Mouse (Mus musculus) heart, postnatal 0 days (tissue): ENCODE measurements at regions not wholly inside any gene's neighbourhood (a gene's known extent, or its start where the extent isn't known, plus 50 kb on each side); places are given as distances from the start of the nearest gene placed in this dataset.

Experiments used
- ATAC-seq: fragments of 200-750 bp; cut with Nextera tagmentation; 2 replicates; pipeline ENCODE4 v1.8.0; 2017; ENCODE audit warnings: low read depth, moderate number of reproducible peaks, moderate library complexity; ENCODE audit not compliant: insufficient read depth
- DNase-seq: peaks from one replicate; pipeline ENCODE4 v3.0.0-alpha.2; 2016; ENCODE audit warnings: low spot score
- H3K27ac ChIP-seq: fragments of 300-500 bp; sonication (generic); 2 replicates; pipeline ENCODE4 v1.5.1; 2014; ENCODE audit warnings: low read depth, mild to moderate bottlenecking
- H3K27me3 ChIP-seq: fragments of 300-500 bp; sonication (generic); 2 replicates; pipeline ENCODE4 v1.6.1; 2014; ENCODE audit warnings: low read length, mixed read lengths; ENCODE audit not compliant: control insufficient read depth, insufficient read depth
- H3K36me3 ChIP-seq: fragments of 300-500 bp; sonication (generic); replicated peaks from 2 replicates; pipeline ENCODE4 v1.6.1; 2014; ENCODE audit warnings: low read length, mixed read lengths; ENCODE audit not compliant: control insufficient read depth, insufficient read depth
- H3K4me1 ChIP-seq: fragments of 300-500 bp; sonication (generic); 2 replicates; pipeline ENCODE4 v1.6.1; 2014; ENCODE audit warnings: antibody characterized with exemption; ENCODE audit not compliant: control insufficient read depth, insufficient read depth
- H3K4me2 ChIP-seq: fragments of 300-500 bp; sonication (generic); 2 replicates; pipeline ENCODE4 v1.6.1; 2014; ENCODE audit warnings: low read depth, mild to moderate bottlenecking, low read length, moderate library complexity
- H3K4me3 ChIP-seq: fragments of 300-500 bp; sonication (generic); 2 replicates; pipeline ENCODE4 v1.5.1; 2014; ENCODE audit warnings: low read depth, low read length
- H3K9ac ChIP-seq: fragments of 300-500 bp; sonication (generic); replicated peaks from 2 replicates; pipeline ENCODE4 v1.6.1; 2014; ENCODE audit warnings: low read depth, low read length, mixed read lengths
- H3K9me3 ChIP-seq: fragments of 300-500 bp; sonication (generic); replicated peaks from 2 replicates; pipeline ENCODE4 v1.6.1; 2016; ENCODE audit warnings: low read length; ENCODE audit not compliant: control insufficient read depth
- CTCF ChIP-seq: IDR thresholded peaks from 2 replicates; pipeline ENCODE4 v1.5.1; 2016; ENCODE audit warnings: antibody characterized with exemption, control low read depth, low read depth
- EP300 ChIP-seq: IDR thresholded peaks from 2 replicates; pipeline ENCODE4 v1.6.1; 2016; ENCODE audit warnings: antibody characterized with exemption, low read depth
- WGBS: fragments of 180-500 bp; shearing (Covaris S2); extraction: QIAGEN DNeasy Blood & Tissue Kit; methylation state at CpG from one replicate; pipeline ENCODE4 v1.1.7; 2014; 5-methylcytosine and 5-hydroxymethylcytosine counted together

GRCm38 (mm10) chr1:23462411-23462810 lies 64.8 kb upstream of the Ogfrl1 start:
- TF ChIP-seq CTCF (no peak), EP300 (no peak)
- Histone ChIP-seq H3K9ac (no peak overlapping the region), H3K27ac (no peak overlapping the region), H3K9me3 (no peaks in the 10 kb centered on the region), H3K36me3 (no peaks in the 10 kb centered on the region), H3K4me2 (no peak overlapping the region), H3K4me1 (no peaks in the 10 kb centered on the region), H3K4me3 (no peak overlapping the region), H3K27me3 (no peaks in the 10 kb centered on the region)
- 80% methylated on average over 3 of the region's 3 CpGs for WGBS
- ATAC-seq: no peak
- DNase-seq: no peak

GRCm38 (mm10) chr1:23464081-23464480 lies 66.5 kb upstream of the Ogfrl1 start:
- WGBS: 65% methylated on average over 3 of the region's 3 CpGs
- Histone ChIP-seq H3K4me1 (no peaks in the 10 kb centered on the region), H3K36me3 (no peaks in the 10 kb centered on the region), H3K9me3 (no peaks in the 10 kb centered on the region), H3K9ac (no peak overlapping the region), H3K27me3 (no peaks in the 10 kb centered on the region), H3K4me2 (no peak overlapping the region), H3K27ac (no peak overlapping the region), H3K4me3 (no peak overlapping the region)
- DNase-seq: no peak
- no peak for ATAC-seq
- no peak for TF ChIP-seq EP300
- TF ChIP-seq CTCF: no peak

GRCm38 (mm10) chr1:23466340-23466739 lies 68.8 kb upstream of the Ogfrl1 start:
- 75% methylated on average over 7 of the region's 7 CpGs for WGBS
- H3K4me1 ChIP-seq: no peaks in the 10 kb centered on the region
- no peak overlapping the region for H3K4me3 ChIP-seq
- no peak overlapping the region for H3K27ac ChIP-seq
- H3K4me2 ChIP-seq: no peak overlapping the region
- H3K36me3 ChIP-seq: no peaks in the 10 kb centered on the region
- H3K27me3 ChIP-seq: no peaks in the 10 kb centered on the region
- no peaks in the 10 kb centered on the region for H3K9me3 ChIP-seq
- ATAC-seq: no peak
- no peak overlapping the region for H3K9ac ChIP-seq
- TF ChIP-seq CTCF (no peak), EP300 (no peak)
- no peak for DNase-seq

GRCm38 (mm10) chr1:23467405-23467804 lies 69.8 kb upstream of the Ogfrl1 start:
- no peak for TF ChIP-seq CTCF
- no peak for TF ChIP-seq EP300
- Histone ChIP-seq H3K27ac (no peak overlapping the region), H3K4me1 (no peaks in the 10 kb centered on the region), H3K9me3 (no peaks in the 10 kb centered on the region), H3K36me3 (no peaks in the 10 kb centered on the region), H3K4me3 (no peak overlapping the region), H3K27me3 (no peaks in the 10 kb centered on the region), H3K4me2 (no peak overlapping the region), H3K9ac (no peak overlapping the region)
- 54% methylated on average over 2 of the region's 2 CpGs for WGBS
- no peak for ATAC-seq
- DNase-seq: no peak

GRCm38 (mm10) chr1:23480776-23481320 lies 83.3 kb upstream of the Ogfrl1 start:
- TF ChIP-seq CTCF: no peak
- H3K9me3 ChIP-seq: no peaks in the 10 kb centered on the region
- no peak overlapping the region for H3K4me3 ChIP-seq
- no peak for ATAC-seq
- no peak for DNase-seq
- no peak overlapping the region for H3K4me2 ChIP-seq
- no peaks in the 10 kb centered on the region for H3K4me1 ChIP-seq
- no peak overlapping the region for H3K27ac ChIP-seq
- whole genome bisulfite sequencing: 48% methylated on average over 5 of the region's 5 CpGs
- no peak overlapping the region for H3K9ac ChIP-seq
- no peaks in the 10 kb centered on the region for H3K36me3 ChIP-seq
- H3K27me3 ChIP-seq: no peaks in the 10 kb centered on the region

- no peak for ATAC-seq
- 28% methylated on average over 1 of the region's 1 CpGs for WGBS
- no peaks in the 10 kb centered on the region for H3K36me3 ChIP-seq
- no peak overlapping the region for H3K27ac ChIP-seq
- no peaks in the 10 kb centered on the region for H3K9me3 ChIP-seq
- no peaks in the 10 kb centered on the region for H3K27me3 ChIP-seq
- DNase-seq: no peak
- H3K4me3 ChIP-seq: no peak overlapping the region
- H3K4me2 ChIP-seq: no peak overlapping the region
- H3K9ac ChIP-seq: no peak overlapping the region
- no peak for TF ChIP-seq CTCF
- no peak for TF ChIP-seq EP300
- H3K4me1 ChIP-seq: no peaks in the 10 kb centered on the region
These were observed 87.0 kb upstream of the Ogfrl1 start for GRCm38 (mm10) chr1:23484566-23484965.
